Mouse (Mus musculus): ENCODE measurements around the gene Gmfb. TPM values are rescaled to one million over a fixed set of nuclear protein-coding genes. Genes with fewer than 3 reads are reported as not detected.

Gmfb gene
- polyA plus RNA-seq, 1 experiment from 2014 or later: 55.4 TPM

DNA sequence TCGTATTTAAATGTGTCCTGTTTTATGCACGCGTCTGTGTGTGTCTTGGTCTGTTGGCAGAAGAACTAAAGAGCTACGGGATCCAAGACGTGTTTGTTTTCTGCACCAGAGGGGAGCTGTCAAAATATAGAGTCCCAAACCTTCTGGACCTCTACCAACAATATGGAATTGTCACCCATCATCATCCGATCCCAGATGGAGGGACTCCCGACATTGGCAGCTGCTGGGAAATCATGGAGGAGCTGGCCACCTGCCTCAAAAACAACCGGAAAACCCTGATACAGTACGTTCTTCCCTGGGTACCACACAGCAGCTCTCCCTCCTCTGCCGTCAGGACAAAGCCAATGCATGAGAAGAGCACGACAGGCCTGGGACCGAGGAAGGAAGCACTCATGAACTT is 54.9 kb downstream of the Gmfb start:
- H3K4me3 ChIP-seq (replicated peaks): no peak overlapping the region
- 84% methylated on average over 12 of the region's 12 CpGs for WGBS
- no peaks in the 10 kb centered on the region for H3K9me3 ChIP-seq
- H3K4me1 ChIP-seq (replicated peaks): no peaks in the 10 kb centered on the region
- H3K27me3 ChIP-seq (replicated peaks): no peaks in the 10 kb centered on the region
- no peak overlapping the region for H3K9ac ChIP-seq
- H3K36me3 ChIP-seq: peaks cover 21% of the 10 kb centered on the region
- H3K4me2 ChIP-seq (replicated peaks): no peak overlapping the region
- ATAC-seq: no peak
- H3K27ac ChIP-seq: no peak overlapping the region

GRCm38 (mm10) chr14:46761186-46761585 is 60.9 kb downstream of the Gmfb start:
- Histone ChIP-seq H3K36me3 (peaks cover 6% of the 10 kb centered on the region; the same call in 1 of the 2 replicates), H3K27ac (no peak overlapping the region), H3K27me3 (replicated peaks) (no peaks in the 10 kb centered on the region), H3K9ac (peak overlapping the region; percentile 69), H3K4me3 (replicated peaks) (peak overlapping the region; percentile 76), H3K4me1 (replicated peaks) (0 out of 2 replicates have a peak, but pooled peaks cover 9% of the 10 kb centered on the region), H3K4me2 (replicated peaks) (peak overlapping the region; percentile 89), H3K9me3 (no peaks in the 10 kb centered on the region)
- ATAC-seq: no peak
- 41% methylated on average over 6 of the region's 6 CpGs for WGBS

- H3K4me1 ChIP-seq (replicated peaks): 0 out of 2 replicates have a peak, but pooled peaks cover 9% of the 10 kb centered on the region
- H3K4me3 ChIP-seq (replicated peaks): peak within 1 kb of the TSS; percentile 76
- peak within 1 kb of the TSS; percentile 69 for H3K9ac ChIP-seq
- peak within 1 kb of the TSS; percentile 89 for H3K4me2 ChIP-seq (replicated peaks)
- peak within 1 kb of the TSS; percentile 38; the same call in 1 of the 2 replicates for H3K27ac ChIP-seq
- H3K36me3 ChIP-seq: peaks cover 6% of the 10 kb centered on the region; the same call in 1 of the 2 replicates
- under 1% methylated on average over 54 of the region's 54 CpGs for WGBS
- no peaks in the 10 kb centered on the region for H3K27me3 ChIP-seq (replicated peaks)
- ATAC-seq: peak; percentile 100
- H3K9me3 ChIP-seq: no peaks in the 10 kb centered on the region
Measured at GRCm38 (mm10) chr14:46760355-46761029, 61.5 kb downstream of the Gmfb start, which contains the start of gene Cdkn3. TSS of gene Cdkn3 (plus strand) at chr14:46760541.

DNA sequence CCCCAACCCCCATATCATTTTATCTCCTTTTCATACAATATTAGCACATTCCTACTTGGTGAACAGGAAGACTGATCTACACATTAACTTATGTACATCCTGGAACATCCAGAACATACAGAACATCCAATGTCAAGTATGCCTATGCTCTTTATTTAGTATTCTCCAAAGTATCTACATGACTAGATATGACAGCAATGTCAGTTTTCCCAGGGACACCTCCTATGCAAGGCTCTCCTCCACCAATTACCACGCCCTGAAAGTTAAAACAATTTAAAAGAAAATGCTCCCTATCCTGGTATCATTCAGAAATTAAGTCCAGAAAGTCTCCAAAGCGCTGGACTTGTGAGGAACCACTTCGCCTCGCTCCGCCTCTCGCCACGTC is 62.1 kb downstream of the Gmfb start:
- no peak overlapping the region for H3K9ac ChIP-seq
- H3K9me3 ChIP-seq: no peaks in the 10 kb centered on the region
- no peaks in the 10 kb centered on the region for H3K27me3 ChIP-seq (replicated peaks)
- no peak overlapping the region for H3K27ac ChIP-seq
- no peak for ATAC-seq
- H3K4me3 ChIP-seq (replicated peaks): peak overlapping the region; percentile 76
- peaks cover 6% of the 10 kb centered on the region; the same call in 1 of the 2 replicates for H3K36me3 ChIP-seq
- H3K4me2 ChIP-seq (replicated peaks): peak overlapping the region; percentile 89
- H3K4me1 ChIP-seq (replicated peaks): 0 out of 2 replicates have a peak, but pooled peaks cover 9% of the 10 kb centered on the region
- WGBS: 2% methylated on average over 7 of the region's 7 CpGs

Other genes starting within 250 kb of the Gmfb start
- gene Cdkn3, start 61.7 kb downstream of the Gmfb start, polyA plus RNA-seq (2015; fragmentation: Nextera tagmentation; extraction: Ambion mirVana): 59.3 and 60.0 TPM in 2 replicates
- 203 and 209 TPM in 2 replicates for gene Cnih1, start 33.8 kb downstream of the Gmfb start, polyA plus RNA-seq (2015; fragmentation: Nextera tagmentation; extraction: Ambion mirVana)
- gene Cgrrf1, start 9.9 kb upstream of the Gmfb start, polyA plus RNA-seq (2015; fragmentation: Nextera tagmentation; extraction: Ambion mirVana): 21.6 and 22.7 TPM in 2 replicates
- gene Samd4, start 60.6 kb upstream of the Gmfb start, polyA plus RNA-seq (2015; fragmentation: Nextera tagmentation; extraction: Ambion mirVana): 5.2 and 5.4 TPM in 2 replicates

Data from intestine, embryonic 15.5 days (tissue).